Mouse (Mus musculus) liver, adult (tissue): Measurements from ENCODE around the gene Lyrm9.

Experiments
- GATA4 ChIP-seq: IDR thresholded peaks from 2 replicates; pipeline ENCODE4 v1.6.1; 2014; ENCODE audit warnings: mild to moderate bottlenecking, low read length; ENCODE audit not compliant: insufficient replicate concordance

Lyrm9 gene

DNA sequence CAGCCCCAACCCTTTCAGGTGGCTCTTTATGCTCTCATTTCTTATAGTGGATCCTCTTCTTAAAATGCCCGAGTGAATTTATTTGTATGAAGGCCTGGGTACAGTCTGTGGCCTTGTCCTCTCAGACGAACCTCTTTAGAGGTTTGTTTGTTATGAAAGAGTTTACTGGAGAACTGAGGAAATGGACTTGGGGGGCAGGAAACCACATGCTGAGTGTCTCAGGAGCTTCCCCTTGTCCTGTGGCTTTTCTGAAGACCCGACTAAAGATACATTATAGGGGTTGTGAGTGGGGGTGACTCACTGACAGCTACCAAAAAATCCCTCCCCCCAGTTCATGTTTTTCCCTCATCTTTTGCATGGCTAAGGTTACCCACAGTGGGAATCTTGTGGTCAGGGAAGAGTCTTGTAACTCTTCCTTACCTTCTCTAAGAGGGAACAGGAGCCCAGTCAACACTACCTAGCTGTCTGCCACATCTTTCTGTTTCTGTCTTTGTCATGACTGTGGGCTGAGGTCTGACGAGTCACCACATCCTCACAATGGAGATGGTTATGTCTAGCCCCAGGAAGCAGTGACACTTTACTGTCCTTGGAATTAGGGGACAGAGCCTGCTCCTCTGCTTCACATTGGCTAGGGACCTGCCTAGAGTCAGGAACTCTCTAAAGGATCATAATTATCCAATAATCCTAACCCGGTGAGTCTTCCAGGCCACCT, 38.3 kb downstream of the Lyrm9 start:
- TF ChIP-seq GATA4 = no peak

GRCm38 (mm10) chr11:78865314-78865713, 38.9 kb downstream of the Lyrm9 start:
- no peak for TF ChIP-seq GATA4

- no peak for TF ChIP-seq GATA4
Measured at GRCm38 (mm10) chr11:78866486-78866885, 40.1 kb downstream of the Lyrm9 start.

- no peak for TF ChIP-seq GATA4
Measured at GRCm38 (mm10) chr11:78867696-78868095, 41.3 kb downstream of the Lyrm9 start.

GRCm38 (mm10) chr11:78870891-78871290, 44.5 kb downstream of the Lyrm9 start:
- TF ChIP-seq GATA4 = no peak

DNA sequence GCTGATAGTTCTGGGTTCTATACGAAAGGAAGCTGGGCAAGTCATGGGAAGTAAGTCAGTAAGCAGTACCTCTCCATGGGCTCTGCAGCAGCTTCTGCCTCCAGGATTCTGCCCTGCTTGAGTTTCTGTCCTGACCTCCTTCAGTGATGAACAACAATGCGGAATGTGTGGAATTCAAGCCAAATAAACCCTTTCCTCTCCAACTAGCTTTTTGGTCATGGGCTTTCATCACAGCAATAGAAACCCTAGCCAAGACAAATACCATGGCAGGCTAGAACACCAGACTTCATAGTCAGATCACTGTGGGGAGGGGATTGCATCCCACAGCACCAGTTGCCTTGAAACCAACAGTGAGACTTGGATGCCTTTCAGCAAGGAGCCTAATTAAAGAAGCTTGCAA, 46.4 kb downstream of the Lyrm9 start:
- TF ChIP-seq GATA4 = no peak

DNA sequence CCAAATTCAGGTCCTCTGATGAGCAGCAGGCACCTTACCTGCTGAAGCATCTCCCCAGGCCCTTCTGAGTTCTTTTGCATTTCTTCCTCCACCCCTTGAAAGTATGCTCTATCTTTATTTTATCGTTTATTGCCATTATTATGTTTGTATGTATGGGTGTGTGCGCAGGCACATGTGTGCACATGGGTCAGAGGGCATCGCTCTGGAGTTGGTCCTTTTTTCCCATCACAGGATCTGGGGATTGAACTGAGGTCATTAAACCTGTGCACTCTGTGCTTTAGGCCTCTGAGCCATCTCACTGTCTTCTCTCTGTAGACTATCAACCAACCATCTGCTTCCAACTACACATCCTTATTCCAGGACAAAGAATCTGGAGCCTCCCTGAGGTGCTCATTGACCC, 53.3 kb downstream of the Lyrm9 start:
- no peak for TF ChIP-seq GATA4

- TF ChIP-seq GATA4 = no peak
Measured at GRCm38 (mm10) chr11:78886693-78887092, 60.3 kb downstream of the Lyrm9 start.

GRCm38 (mm10) chr11:78887102-78887971, 61.0 kb downstream of the Lyrm9 start:
- TF ChIP-seq GATA4 = no peak

DNA sequence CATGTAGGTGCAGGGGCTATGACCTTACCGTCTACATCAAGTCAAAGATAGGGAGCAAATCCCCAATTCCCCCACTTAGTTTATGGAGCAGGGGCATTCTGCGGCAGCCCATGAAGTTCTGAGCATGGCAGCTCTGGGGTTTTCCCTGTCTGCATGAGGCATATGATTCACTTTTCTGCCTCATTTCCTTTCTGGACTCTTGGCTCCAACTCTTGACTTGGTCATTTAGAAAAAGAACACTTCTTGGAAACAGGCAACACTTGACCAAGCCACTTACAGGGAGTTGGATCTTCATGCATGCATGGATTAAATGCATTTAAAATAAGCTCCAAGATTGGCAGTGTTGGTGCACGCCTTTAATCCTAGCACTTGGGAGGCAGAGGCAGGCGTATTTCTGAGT, 62.8 kb downstream of the Lyrm9 start:
- no peak for TF ChIP-seq GATA4
